Mouse (Mus musculus) bone marrow macrophage, adult 2 months (primary cell): ENCODE measurements around the gene Nutm1. TPM values are rescaled to one million over a fixed set of nuclear protein-coding genes. Genes with fewer than 3 reads are reported as not detected.
"Not testable (repeated sequence)": the region's sequence is repeated elsewhere in the genome, so short reads cannot be mapped to it uniquely, and the experiment has no call there.

Source experiments
- H3K27ac ChIP-seq: 2 replicates; pipeline ENCODE4 v1.5.1; 2012; ENCODE audit warnings: low read depth, low read length; ENCODE audit not compliant: insufficient read depth
- H3K4me1 ChIP-seq: 2 replicates; pipeline ENCODE4 v1.6.1; 2012; ENCODE audit warnings: low read length; ENCODE audit not compliant: control insufficient read depth, insufficient read depth
- H3K4me3 ChIP-seq: 2 replicates; pipeline ENCODE4 v1.5.1; 2012; ENCODE audit warnings: mild to moderate bottlenecking, low read length, moderate library complexity; ENCODE audit not compliant: insufficient read depth
- CTCF ChIP-seq: IDR thresholded peaks from 2 replicates; pipeline ENCODE4 v1.5.1; 2012; ENCODE audit warnings: low read depth, mild to moderate bottlenecking, low read length, moderate library complexity
- POLR2A ChIP-seq: IDR thresholded peaks from 2 replicates; pipeline ENCODE4 v1.6.1; 2012; ENCODE audit warnings: mild to moderate bottlenecking, low read depth, low read length, borderline replicate concordance
- polyA plus RNA-seq: library from polyadenylated mRNA; stranded (reverse); fragments of >200 nt; gene quantifications from 2 replicates; pipeline ENCODE4 v1.2.4, GENCODE M21; 2012; ENCODE audit not compliant: missing spikeins, insufficient read depth, insufficient read length

Nutm1 gene
- polyA plus RNA-seq, result not detected in 2 replicates

DNA sequence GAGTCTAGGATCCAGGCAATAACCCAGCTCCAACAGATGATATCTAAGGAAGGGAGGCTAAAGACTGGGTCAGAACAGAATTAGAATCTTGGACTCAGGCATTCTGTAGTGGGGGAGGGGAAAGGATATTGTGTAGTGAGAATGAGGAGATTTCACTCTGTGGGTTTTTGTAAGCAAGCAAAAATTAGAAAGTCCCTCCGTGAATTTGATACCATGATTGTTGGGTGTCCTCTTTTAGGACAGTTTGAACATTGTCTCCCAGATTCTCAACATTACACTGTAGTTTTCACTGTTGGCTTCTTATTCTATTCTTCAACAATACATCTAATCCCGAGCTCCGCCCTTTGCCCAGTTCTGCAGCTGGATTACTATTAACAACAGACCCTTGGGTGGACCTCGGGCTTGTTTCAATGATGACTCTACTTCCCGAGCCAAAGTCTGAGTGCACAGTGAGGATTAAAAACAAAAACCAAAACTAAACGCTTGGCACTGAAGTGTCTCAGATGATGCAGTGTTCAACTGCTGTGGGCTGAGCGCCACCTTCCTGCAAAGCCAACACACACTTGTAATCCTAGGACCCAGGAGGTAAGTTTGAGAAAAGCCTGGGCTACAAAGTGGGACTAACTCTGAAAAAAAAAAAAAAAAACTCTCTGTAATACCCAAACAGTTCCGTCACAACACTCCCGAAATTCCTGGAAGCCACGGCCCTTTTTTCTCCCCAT, at the start of gene Nutm1:
Nutm1 (minus strand) TSS at position 51 of the 722 bp plus-strand sequence.
- no peak within 1 kb of the TSS for H3K27ac ChIP-seq
- H3K4me1 ChIP-seq, result peaks cover 38% of the 10 kb centered on the region
- TF ChIP-seq POLR2A (no peak), CTCF (peak; percentile 24; the same call in 1 of the 2 replicates)
- H3K4me3 ChIP-seq, result no peak within 1 kb of the TSS

DNA sequence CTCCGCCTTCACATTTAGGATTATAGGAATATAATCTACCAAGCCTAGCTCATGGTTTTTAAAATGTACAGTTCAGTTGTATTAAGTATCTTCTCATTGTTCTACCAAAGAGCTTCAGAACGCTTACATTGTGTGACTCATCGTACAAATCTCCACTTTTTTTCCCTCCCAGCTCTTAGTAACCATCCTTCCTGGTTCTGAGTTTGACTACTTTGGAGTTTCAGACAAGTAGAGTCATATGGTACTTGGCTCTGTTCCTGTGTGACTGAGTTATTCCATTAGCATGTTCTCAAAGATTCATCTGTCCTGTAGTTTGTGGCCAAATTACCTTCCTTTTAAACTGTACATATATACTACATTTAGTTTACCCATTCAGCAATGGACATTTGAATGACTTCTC, 49.6 kb upstream of the Nutm1 start:
- H3K4me3 ChIP-seq, result no peak overlapping the region

DNA sequence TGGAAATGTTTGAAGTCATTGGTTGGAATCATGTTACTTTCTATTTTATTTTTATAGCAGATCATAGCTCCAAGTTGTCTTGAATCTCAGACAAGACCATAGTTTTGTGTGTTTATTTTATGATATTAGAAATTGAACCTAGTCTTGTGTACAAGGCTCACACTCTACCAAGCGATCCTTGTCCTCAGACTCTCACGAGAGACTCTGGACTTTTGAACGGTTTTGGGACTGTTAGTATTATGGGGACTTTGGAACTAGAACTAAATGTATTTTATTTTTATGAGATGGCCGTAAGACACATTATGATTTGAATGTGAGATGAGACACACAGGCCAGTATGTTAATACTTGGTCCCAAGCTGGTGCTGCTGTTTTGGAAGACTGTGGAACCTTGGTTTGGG, 39.1 kb upstream of the Nutm1 start:
- TF ChIP-seq POLR2A (no peak), CTCF (no peak)
- no peak overlapping the region for H3K27ac ChIP-seq
- peaks cover 2% of the 10 kb centered on the region; the same call in 1 of the 2 replicates for H3K4me1 ChIP-seq
- H3K4me3 ChIP-seq, result no peak overlapping the region

More for the DNA sequence above, 49.6 kb upstream of the Nutm1 start:
- Histone ChIP-seq H3K27ac (no peak overlapping the region), H3K4me1 (peaks cover 24% of the 10 kb centered on the region)
- TF ChIP-seq POLR2A (no peak), CTCF (no peak)

DNA sequence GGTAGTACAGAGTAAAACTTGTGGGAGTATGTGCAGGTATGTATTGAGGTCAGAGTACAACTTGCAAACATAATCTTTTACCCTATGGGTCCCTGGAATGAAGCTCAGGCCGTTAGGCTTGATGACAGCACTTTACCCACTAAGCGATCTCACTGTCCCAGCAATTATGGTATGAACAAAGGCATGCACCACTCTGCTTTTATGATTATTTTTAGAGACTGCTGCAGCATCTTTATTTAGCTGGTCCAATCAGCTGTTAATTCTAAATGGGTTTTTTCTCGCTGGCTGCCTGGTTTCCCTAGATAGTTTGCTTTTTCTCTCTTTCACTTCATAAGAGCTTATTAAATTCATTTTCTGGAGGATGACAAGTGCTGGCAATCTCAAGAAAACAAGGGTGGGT, 37.1 kb upstream of the Nutm1 start:
- Histone ChIP-seq H3K4me3 (no peak overlapping the region), H3K27ac (no peak overlapping the region)
- TF ChIP-seq CTCF, result no peak

DNA sequence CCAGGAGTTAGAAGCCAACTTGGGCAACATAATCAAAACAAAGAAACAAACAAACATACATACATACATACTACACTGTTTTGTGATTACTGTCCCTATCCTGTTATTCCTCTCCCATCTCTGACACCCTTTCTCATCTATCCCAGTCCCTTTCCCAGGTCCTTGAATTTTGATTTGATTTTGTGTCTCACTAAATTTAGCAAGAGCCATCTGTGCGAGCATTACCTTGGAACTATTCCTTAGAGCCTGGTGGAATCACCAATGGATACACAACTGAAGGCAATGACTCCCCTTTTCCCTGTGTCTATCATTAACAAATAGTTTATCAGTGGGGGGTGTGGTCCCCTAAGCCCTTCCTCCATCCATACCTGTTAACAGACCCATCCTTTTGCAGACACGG, 33.7 kb upstream of the Nutm1 start:
- Histone ChIP-seq H3K4me1 (peaks cover 2% of the 10 kb centered on the region; the same call in 1 of the 2 replicates), H3K4me3 (no peak overlapping the region), H3K27ac (no peak overlapping the region)
- TF ChIP-seq CTCF (no peak), POLR2A (no peak)

More for the DNA sequence above, 37.1 kb upstream of the Nutm1 start:
- H3K4me1 ChIP-seq, result peaks cover 2% of the 10 kb centered on the region; the same call in 1 of the 2 replicates

DNA sequence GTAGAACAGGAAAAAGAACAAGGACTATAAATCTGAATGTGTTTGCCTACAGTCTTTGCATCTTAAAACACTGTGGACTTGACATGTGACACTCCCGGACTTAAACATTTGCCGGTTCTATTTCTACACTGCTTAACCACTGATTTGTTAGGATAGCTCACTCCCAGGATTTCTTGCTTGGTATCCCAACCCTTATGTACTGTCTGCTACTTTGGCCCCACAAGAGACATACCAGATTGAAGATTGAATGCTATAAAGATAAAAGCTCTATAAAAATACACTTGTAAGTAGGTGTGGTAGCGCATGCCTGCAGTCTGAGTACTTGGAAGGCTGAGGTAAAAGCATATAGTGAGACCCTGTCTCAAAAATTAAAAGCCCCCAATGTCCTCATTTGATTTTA, 30.4 kb upstream of the Nutm1 start:
- TF ChIP-seq CTCF, result no peak
- TF ChIP-seq POLR2A, result no peak
- peaks cover 2% of the 10 kb centered on the region; the same call in 1 of the 2 replicates for H3K4me1 ChIP-seq
- no peak overlapping the region for H3K4me3 ChIP-seq
- H3K27ac ChIP-seq, result no peak overlapping the region

DNA sequence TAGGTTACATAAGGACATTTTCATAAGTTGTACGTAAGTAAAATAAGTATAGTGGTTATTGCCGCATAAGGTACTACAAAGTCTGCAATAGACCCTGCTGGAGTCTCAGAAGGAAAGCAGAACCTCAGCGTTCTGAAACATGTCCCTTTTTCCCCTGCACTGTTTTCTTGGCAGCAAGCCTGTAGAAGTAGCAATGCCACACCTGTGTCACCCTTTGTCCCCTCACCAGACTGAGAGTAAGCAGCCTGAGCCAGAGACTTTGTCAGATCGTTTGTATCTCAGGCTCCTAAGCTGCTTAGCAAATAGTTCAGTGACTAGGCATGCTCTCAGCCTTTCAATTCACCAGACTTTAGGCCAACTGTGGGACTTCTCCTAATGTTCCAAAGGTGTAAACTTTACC, 28.0 kb upstream of the Nutm1 start:
- Histone ChIP-seq H3K27ac (no peak overlapping the region), H3K4me1 (peaks cover 6% of the 10 kb centered on the region), H3K4me3 (no peak overlapping the region)
- no peak for TF ChIP-seq POLR2A

DNA sequence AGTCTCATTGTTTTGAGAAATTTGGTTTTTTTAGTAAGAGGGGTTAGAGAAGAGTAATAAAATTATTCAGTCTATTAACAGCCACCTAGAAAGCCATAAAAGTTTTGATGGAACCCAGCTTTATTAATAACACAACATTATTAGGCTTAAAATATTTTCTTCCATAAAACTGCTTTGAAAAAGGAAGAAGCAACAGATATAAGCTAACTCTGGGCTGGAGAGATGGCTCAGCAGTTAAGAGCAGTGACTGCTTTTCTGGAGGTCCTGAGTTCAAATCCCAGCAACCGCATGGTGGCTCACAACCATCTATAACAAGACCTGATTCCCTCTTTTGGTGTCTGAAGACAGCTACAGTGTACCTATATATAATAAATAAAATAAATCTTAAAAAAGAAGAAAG, 27.0 kb upstream of the Nutm1 start:
- not testable (repeated sequence) for H3K27ac ChIP-seq, H3K4me3 ChIP-seq, H3K4me1 ChIP-seq

DNA sequence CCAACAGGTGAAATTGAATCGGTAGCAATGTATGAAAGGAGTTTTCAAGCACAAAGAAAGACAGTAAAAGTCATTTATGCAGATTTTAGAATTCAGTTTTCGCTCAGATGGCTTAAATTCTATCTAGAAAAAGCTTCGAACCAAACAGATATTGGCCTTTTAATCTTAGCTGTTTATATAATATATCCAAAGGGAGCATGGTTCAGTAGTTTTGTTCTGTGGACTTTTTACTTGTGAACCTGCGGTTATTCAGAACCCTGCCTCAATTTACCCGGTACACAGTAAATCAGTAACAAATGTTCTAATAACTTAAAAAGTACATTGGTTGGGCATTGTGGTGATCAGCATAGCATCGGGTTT, 25.9 kb upstream of the Nutm1 start:
- TF ChIP-seq POLR2A, result no peak
- H3K4me1 ChIP-seq, result peaks cover 8% of the 10 kb centered on the region
- peak overlapping the region; percentile 63; the same call in 1 of the 2 replicates for H3K4me3 ChIP-seq
- H3K27ac ChIP-seq, result no peak overlapping the region

DNA sequence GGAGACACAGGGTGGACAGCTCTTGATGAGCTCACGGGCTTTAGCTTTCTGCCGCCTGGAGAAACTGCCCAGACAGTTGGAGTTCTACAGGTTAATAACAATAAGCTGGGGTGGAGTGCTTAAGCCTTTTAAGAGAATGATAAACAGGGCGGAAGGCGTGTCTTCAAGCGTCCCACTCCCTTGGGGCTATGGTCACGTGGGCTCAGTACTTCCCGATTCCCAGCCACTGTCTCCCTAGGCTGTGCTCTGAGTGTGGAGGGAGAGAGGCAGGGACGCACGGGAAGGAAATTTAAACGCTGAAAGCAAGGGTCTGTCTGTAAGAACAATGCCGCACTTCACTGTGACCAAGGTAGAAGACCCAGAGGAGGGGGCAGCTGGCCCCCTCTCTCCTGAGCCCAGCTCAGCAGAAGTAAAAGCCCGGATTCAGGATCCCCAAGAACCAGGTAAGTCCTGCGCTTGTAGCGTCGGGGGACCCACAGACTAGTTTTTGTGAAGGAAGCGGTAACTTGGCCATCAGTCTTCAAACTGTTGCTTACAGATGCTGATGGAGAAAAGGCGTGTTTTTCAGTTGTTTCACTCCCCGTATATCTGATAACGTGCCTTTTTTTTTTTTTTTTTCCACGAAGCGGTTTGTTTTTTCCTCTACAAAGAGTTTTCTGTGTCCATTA, 25.4 kb upstream of the Nutm1 start:
- TF ChIP-seq CTCF (no peak), POLR2A (no peak)
- peak overlapping the region; percentile 19; the same call in 1 of the 2 replicates for H3K27ac ChIP-seq
- peaks cover 8% of the 10 kb centered on the region for H3K4me1 ChIP-seq
- H3K4me3 ChIP-seq, result peak overlapping the region; percentile 63
